Mouse (Mus musculus): ENCODE data around the gene Chn2.

- TF ChIP-seq POLR2A (IDR thresholded peaks at IDR 0.05; ENCODE audit: borderline replicate concordance, extremely low read depth, insufficient read depth, insufficient read length, poor library complexity, severe bottlenecking) (no peak), CTCF (IDR thresholded peaks at IDR 0.05; ENCODE audit: borderline replicate concordance, extremely low read depth, insufficient read depth, insufficient read length) (no peak)
Measured at GRCm38 (mm10) chr6:54200031-54200722, 160.8 kb downstream of the Chn2 start.
